Mouse (Mus musculus) inflammation-experienced regulatory T-cells (primary cell): Measurements from ENCODE around the gene Olfr923. TPM values are rescaled to one million over a fixed set of nuclear protein-coding genes. Genes with fewer than 3 reads are reported as not detected.

Experiments used
- polyA plus RNA-seq, 2 experiments: library from polyadenylated mRNA; unstranded; fragments of 100-300 nt; shearing (Covaris generic); gene quantifications; one replicate each; pipeline ENCODE4 v1.2.1; 2017

The Olfr923 gene
- 1 to 10 TPM in 1 of 2 experiments, not detected in 1; 1.5 TPM for polyA plus RNA-seq

DNA sequence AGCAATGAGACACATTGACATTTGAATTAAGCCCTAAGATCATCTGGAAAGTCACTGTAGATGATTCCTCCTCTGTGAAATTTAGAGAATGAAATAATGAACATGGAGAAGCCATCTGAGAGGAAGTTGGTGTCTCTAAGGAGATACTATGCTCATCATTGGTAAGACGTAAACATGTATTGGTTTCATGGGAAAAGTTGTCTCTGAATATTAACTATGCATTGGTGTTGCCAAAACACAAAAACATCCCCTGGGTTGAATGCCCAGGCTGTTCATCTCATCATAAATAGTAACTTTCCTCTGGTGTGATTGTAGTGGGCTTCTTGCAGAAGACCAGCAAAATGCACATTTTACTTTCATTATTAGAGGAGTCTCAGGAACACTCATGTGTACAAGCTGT is at the start of gene Olfr923:
Olfr923 (plus strand) TSS at position 301 of the 400 bp plus-strand sequence.

DNA sequence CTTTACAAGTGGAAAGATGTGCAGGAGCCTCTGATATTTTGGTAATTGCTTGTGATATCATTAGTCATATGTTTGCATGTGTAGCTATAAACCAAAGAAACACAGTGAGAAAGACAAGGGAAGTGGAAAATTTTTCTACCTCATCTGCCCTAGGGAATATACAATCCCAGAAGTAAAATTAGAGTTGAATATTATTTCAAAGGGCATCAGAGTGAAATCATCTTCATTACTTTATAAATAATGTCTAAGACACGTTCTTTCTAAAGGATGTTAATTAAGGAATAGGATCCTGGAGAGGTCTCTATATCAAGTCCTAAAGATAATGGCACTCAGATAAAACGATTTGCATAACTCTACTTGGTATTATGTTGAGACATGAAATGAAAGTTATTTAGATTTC is 12.0 kb upstream of the Olfr923 start, which contains the start of gene Olfr922:
Olfr922 (plus strand) TSS at position 301 of the 400 bp plus-strand sequence.

DNA sequence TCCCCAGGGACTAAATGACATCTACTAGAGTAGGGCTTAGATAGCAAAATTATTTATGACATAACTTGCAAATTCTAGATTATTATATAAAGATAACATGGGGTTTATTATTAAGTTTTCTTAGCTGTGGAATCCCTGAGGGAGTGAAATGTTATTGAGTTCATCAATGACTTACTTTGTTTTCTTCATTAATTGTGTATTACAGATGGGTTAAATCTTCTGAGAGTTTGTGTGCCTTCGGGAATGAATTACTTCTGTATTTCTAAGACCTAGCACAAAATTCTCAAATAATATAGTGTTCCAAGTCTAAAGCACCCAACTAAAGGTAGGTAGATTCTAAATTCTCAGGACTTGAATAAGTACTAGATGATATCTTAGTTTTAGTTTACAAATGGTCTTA is 17.8 kb downstream of the Olfr923 start, which contains the start of gene Olfr924:
Olfr924 (plus strand) TSS at position 301 of the 400 bp plus-strand sequence.

DNA sequence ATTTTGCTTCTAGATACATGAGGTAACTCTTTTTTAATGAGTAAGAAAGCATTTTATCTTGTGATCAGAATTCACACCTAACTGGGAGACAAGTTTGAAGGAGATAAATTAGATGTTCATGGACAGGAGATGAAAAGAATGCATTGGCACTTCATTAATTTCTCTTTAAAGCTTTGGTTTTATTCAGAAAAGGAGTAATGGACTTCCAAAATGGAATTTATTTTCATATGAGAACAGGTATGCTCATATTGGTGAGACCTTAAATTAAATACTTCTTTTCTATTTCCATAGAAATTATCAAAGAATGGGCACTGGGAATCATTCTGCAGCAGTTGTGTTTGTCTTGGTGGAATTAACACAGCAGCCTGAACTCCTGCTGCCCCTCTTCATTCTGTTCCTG is 28.4 kb downstream of the Olfr923 start, which contains the start of gene Olfr26:
Olfr26 (plus strand) TSS at position 301 of the 400 bp plus-strand sequence.

DNA sequence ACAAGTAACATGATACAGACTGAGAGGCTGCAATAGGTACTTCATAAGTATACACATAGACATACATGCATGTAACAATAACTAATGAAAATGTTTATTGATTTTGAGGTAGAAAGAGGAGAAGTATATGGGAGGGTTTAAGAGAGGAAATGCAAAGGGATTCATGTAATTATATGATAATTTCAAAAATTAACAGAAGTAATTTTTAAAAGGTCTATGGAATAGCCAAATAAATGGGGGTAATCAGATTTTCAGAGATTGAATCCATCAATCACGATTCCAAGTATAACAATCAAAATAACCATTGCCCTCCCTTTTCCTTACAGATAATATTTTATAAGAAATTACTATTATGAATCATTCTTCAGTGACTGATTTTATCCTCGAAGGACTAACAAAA is 50.5 kb downstream of the Olfr923 start, which contains the start of gene Olfr926:
Olfr926 (plus strand) TSS at position 301 of the 400 bp plus-strand sequence.

Other genes with a start within 250 kb of the Olfr923 start
- under 1 TPM; 0.11 to 0.61 TPM for gene Olfr912, start 246.4 kb upstream of the Olfr923 start, polyA plus RNA-seq
- not detected for gene Olfr913, start 233.8 kb upstream of the Olfr923 start, polyA plus RNA-seq
- under 1 TPM in 1 of 2 experiments, not detected in 1; 0.11 TPM for gene Olfr914, start 221.4 kb upstream of the Olfr923 start, polyA plus RNA-seq
- under 1 TPM; 0.30 to 0.87 TPM for gene Olfr916, start 166.7 kb upstream of the Olfr923 start, polyA plus RNA-seq
- not detected for gene Olfr917, start 160.7 kb upstream of the Olfr923 start, polyA plus RNA-seq
- gene Olfr918, start 151.9 kb upstream of the Olfr923 start, polyA plus RNA-seq: under 1 TPM in 1 of 2 experiments, not detected in 1; 0.04 TPM
- gene Olfr919, start 122.9 kb upstream of the Olfr923 start, polyA plus RNA-seq: not detected
- 10 to 100 TPM; 36.6 to 44.6 TPM for gene Vwa5a, start 108.3 kb upstream of the Olfr923 start, polyA plus RNA-seq
- 1 to 10 TPM in 1 of 2 experiments, under 1 TPM in 1; 0.17 to 1.5 TPM for gene Olfr920, start 74.2 kb upstream of the Olfr923 start, polyA plus RNA-seq
- under 1 TPM in 1 of 2 experiments, not detected in 1; 0.09 TPM for gene Olfr921, start 53.5 kb upstream of the Olfr923 start, polyA plus RNA-seq
- gene Olfr922, start 11.9 kb upstream of the Olfr923 start, polyA plus RNA-seq: not detected
- not detected for gene Olfr924, start 17.9 kb downstream of the Olfr923 start, polyA plus RNA-seq
- gene Olfr26, start 28.5 kb downstream of the Olfr923 start, polyA plus RNA-seq: under 1 TPM in 1 of 2 experiments, not detected in 1; 0.31 TPM
- not detected for gene Olfr926, start 50.6 kb downstream of the Olfr923 start, polyA plus RNA-seq
- not detected for gene Olfr930, start 103.3 kb downstream of the Olfr923 start, polyA plus RNA-seq
- under 1 TPM in 1 of 2 experiments, not detected in 1; 0.18 TPM for gene Olfr933, start 145.8 kb downstream of the Olfr923 start, polyA plus RNA-seq
- not detected for gene Olfr934, start 161.8 kb downstream of the Olfr923 start, polyA plus RNA-seq
- gene Olfr935, start 173.1 kb downstream of the Olfr923 start, polyA plus RNA-seq: under 1 TPM in 1 of 2 experiments, not detected in 1; 0.16 TPM
- under 1 TPM in 1 of 2 experiments, not detected in 1; 0.99 TPM for gene Olfr146, start 196.8 kb downstream of the Olfr923 start, polyA plus RNA-seq
- gene Olfr937, start 238.4 kb downstream of the Olfr923 start, polyA plus RNA-seq: not detected